Mouse (Mus musculus) forebrain, embryonic 11.5 days (tissue): ENCODE data around the gene Evl. TPM values are rescaled to one million over a fixed set of nuclear protein-coding genes. Genes with fewer than 3 reads are reported as not detected.

Experiments
- ATAC-seq: fragments of 200-750 bp; cut with Nextera tagmentation; replicated peaks from 2 replicates; pipeline ENCODE4 v1.8.0; 2017; ENCODE audit warnings: moderate TSS enrichment; ENCODE audit not compliant: low FRiP score
- DNase-seq: peaks from one replicate; pipeline ENCODE4 v3.0.0-alpha.2; 2017; ENCODE audit warnings: low spot score
- H3K27ac ChIP-seq: fragments of 300-500 bp; sonication (generic); 2 replicates; pipeline ENCODE4 v1.5.1; 2014; ENCODE audit warnings: low read depth, low read length
- H3K27me3 ChIP-seq: fragments of 300-500 bp; sonication (generic); 2 replicates; pipeline ENCODE4 v1.6.1; 2014; ENCODE audit warnings: mild to moderate bottlenecking, low read length, mixed read lengths; ENCODE audit not compliant: control insufficient read depth, insufficient read depth
- H3K36me3 ChIP-seq: fragments of 300-500 bp; sonication (generic); 2 replicates; pipeline ENCODE4 v1.6.1; 2014; ENCODE audit warnings: mild to moderate bottlenecking, low read length, moderate library complexity, mixed read lengths; ENCODE audit not compliant: control insufficient read depth, insufficient read depth
- H3K4me1 ChIP-seq: fragments of 300-500 bp; sonication (generic); replicated peaks from 2 replicates; pipeline ENCODE4 v1.6.1; 2014; ENCODE audit warnings: low read length, mixed read lengths; ENCODE audit not compliant: control insufficient read depth, insufficient read depth
- H3K4me2 ChIP-seq: fragments of 300-500 bp; sonication (generic); 2 replicates; pipeline ENCODE4 v1.6.1; 2014; ENCODE audit warnings: low read depth, mild to moderate bottlenecking, low read length, moderate library complexity, mixed read lengths; ENCODE audit not compliant: severe bottlenecking
- H3K4me3 ChIP-seq: fragments of 300-500 bp; sonication (generic); 2 replicates; pipeline ENCODE4 v1.5.1; 2014; ENCODE audit warnings: low read depth, low read length
- H3K9ac ChIP-seq: fragments of 300-500 bp; sonication (generic); 2 replicates; pipeline ENCODE4 v1.6.1; 2014; ENCODE audit warnings: low read length
- H3K9me3 ChIP-seq: fragments of 300-500 bp; sonication (generic); 2 replicates; pipeline ENCODE4 v1.6.1; 2016; ENCODE audit warnings: low read length, mixed read lengths; ENCODE audit not compliant: control insufficient read depth
- WGBS: fragments of 180-500 bp; shearing (Covaris S2); extraction: QIAGEN DNeasy Blood & Tissue Kit; methylation state at CpG from one replicate; pipeline ENCODE4 v1.1.7; 2014; 5-methylcytosine and 5-hydroxymethylcytosine counted together
- polyA plus RNA-seq: library from polyadenylated mRNA; unstranded; fragments of >200 nt; fragmentation: Nextera tagmentation; extraction: Ambion mirVana; gene quantifications from 2 replicates; pipeline ENCODE4 v1.2.1, GENCODE M21; 2014

Gene Evl
- polyA plus RNA-seq, 1 experiment from 2014 or later = 111 TPM

DNA sequence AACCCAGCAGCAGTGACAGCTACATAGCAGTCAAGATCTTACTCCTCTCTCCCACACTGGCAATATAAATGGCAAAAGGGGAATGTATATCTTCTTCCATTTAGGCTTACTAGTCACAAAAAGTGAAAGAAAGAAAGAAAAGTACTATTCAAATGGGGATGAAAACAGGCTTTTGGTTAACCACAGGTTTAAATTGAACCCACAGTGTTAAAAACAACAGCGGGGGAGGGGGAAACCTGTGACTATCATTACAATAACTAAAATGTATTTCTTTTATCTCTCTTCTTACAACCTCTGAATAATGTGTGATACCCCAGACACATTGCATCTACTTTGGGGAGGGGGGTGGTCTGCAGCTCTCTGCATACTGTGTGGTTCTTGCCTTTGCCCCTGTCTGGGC, 91.7 kb downstream of the Evl start:
- H3K27me3 ChIP-seq = no peaks in the 10 kb centered on the region
- ATAC-seq (no peak), DNase-seq (no peak)
- no peaks in the 10 kb centered on the region for H3K9me3 ChIP-seq
- H3K27ac ChIP-seq = no peak overlapping the region
- H3K9ac ChIP-seq = no peak overlapping the region
- H3K4me2 ChIP-seq = no peak overlapping the region
- peaks cover 3% of the 10 kb centered on the region; the same call in 1 of the 2 replicates for H3K36me3 ChIP-seq
- H3K4me1 ChIP-seq = no peaks in the 10 kb centered on the region
- WGBS = 100% methylated on average over 1 of the region's 1 CpGs
- no peak overlapping the region for H3K4me3 ChIP-seq

DNA sequence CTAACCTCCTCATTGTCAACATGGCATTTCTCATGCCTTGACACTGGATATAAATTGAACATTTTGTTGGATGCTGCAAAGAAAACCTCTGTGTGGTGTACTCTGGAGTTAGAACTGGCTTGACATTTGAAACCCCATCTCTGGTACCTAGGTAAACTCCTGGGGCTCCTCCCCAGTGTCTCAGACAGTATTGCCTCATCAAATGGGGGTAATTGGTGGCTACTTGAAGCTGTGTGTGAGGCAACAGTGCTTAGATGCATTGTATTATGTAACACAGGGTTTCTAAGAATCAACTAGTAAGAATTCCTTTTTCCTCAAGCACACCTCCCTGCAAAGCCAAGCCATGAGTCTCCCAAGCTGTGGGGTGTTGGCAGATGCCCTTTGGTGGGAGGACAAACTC, 93.3 kb downstream of the Evl start:
- peaks cover 5% of the 10 kb centered on the region for H3K36me3 ChIP-seq

DNA sequence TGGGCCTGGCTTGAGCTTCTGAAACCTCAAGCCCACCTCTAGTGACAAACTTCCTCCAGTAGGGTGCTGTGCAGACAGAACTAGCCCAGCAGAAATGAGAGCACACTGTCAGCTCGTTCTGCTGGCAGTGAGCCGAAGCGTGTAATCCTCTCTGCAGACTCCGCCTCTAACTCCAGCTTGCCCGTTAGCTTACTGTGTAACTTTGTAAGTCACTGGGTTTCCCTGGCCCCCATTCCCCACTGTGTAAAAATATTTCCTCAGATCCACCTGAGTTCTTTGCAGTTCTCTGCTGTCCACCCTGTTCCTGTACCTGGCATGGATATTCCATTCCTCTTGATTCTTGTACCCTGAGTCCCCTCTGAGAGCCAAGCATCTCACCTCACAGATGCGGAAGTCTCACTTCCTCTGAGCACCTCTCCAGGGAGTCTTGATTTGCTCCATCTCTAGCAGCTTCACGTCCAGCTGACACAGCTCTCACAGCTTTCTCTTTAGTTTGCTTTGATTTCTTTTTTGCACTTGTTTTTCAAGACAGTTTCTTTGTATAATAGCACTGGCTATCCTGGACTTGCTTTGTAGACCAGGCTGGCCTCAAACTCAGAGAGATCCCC, 96.6 kb downstream of the Evl start:
- ATAC-seq (no peak), DNase-seq (no peak)
- H3K9ac ChIP-seq = no peak overlapping the region
- H3K27ac ChIP-seq = no peak overlapping the region
- no peaks in the 10 kb centered on the region for H3K9me3 ChIP-seq
- no peak overlapping the region for H3K4me3 ChIP-seq
- H3K4me2 ChIP-seq = no peak overlapping the region
- peaks cover 5% of the 10 kb centered on the region for H3K36me3 ChIP-seq
- 67% methylated on average over 7 of the region's 7 CpGs for WGBS
- H3K4me1 ChIP-seq = no peaks in the 10 kb centered on the region
- H3K27me3 ChIP-seq = no peaks in the 10 kb centered on the region

More for the DNA sequence above, 93.3 kb downstream of the Evl start:
- H3K27me3 ChIP-seq = no peaks in the 10 kb centered on the region
- H3K9me3 ChIP-seq = no peaks in the 10 kb centered on the region
- no peak overlapping the region for H3K27ac ChIP-seq
- H3K4me2 ChIP-seq = no peak overlapping the region
- no peak for ATAC-seq
- no peak overlapping the region for H3K4me3 ChIP-seq
- H3K4me1 ChIP-seq = no peaks in the 10 kb centered on the region
- no peak for DNase-seq
- no peak overlapping the region for H3K9ac ChIP-seq

DNA sequence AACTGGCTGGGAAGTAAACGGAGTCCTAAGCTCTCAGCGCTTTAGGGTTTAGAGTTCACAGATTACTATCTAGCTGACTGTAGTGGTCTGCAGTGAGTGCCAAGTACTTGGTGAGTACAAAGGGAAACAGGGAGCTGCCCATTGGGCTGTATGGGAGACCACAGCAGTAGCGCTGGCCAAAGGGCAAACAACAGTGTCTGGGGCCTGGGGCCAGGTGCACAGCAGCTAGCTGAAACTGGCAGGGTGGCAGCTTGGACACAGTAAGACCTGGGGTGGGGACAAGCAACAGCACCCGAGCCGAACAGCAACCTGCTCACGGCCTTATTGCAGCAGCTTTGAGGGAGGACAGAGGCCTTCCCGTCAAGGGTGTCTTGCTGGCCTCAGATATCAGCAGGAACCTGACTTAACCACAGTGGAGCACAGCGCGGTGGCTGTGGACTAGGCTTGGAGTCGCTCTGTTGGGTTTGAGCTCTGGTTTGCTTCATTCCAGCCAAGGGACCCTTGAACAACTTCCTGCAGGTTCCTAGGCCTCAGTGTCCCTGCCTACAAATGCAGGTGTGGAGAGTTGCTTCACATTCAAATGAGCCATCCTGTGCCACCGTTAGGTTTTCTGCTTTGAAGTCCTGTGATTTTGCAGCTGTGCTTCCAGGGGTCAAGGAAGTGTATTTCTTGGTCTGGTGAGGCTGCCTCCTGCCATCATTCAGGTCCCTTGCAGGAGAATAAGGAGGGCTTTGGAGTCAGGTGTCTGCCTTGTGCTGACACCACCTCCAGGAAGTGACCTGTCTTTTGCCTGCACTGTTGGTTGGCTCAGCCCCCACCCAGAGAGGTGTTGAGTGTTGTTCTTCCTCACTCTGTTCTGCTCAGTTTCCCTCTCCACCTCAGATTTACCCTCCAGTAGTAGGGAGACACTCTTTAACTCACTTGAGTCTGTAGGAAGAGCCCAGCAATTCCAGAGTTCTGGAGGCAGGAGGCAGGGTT, 99.1 kb downstream of the Evl start:
- H3K4me3 ChIP-seq = no peak overlapping the region
- no peak overlapping the region for H3K4me2 ChIP-seq
- ATAC-seq = no peak
- WGBS = 90% methylated on average over 11 of the region's 11 CpGs
- H3K4me1 ChIP-seq = no peaks in the 10 kb centered on the region
- H3K36me3 ChIP-seq = peaks cover 5% of the 10 kb centered on the region
- DNase-seq = no peak
- H3K9ac ChIP-seq = no peak overlapping the region
- no peaks in the 10 kb centered on the region for H3K9me3 ChIP-seq
- no peak overlapping the region for H3K27ac ChIP-seq
- H3K27me3 ChIP-seq = no peaks in the 10 kb centered on the region

DNA sequence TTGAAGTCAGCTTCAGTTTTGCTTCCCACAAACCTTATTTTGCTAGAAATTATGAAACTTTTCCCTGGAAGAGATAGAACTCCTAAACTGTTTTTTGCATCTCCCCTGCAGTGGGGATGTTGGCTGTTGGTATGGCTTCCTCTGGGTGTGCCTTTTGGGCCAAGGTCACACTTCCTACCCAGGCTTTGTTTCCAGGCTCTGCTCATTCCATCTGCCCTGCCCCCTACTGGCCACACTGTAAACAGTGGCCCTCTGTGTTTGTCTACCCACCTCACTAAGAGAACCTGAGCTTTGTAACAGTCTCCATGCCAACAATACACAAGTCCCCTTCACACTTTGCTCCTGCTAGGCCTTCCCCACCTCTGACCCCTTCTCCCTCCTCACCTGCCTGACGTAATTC, 102.8 kb downstream of the Evl start:
- H3K4me3 ChIP-seq = no peak overlapping the region
- peak; percentile 49; the same call in 1 of the 2 replicates for ATAC-seq
- no peaks in the 10 kb centered on the region for H3K4me1 ChIP-seq
- no peak overlapping the region for H3K4me2 ChIP-seq
- peak; percentile 70 for DNase-seq
- no peaks in the 10 kb centered on the region for H3K9me3 ChIP-seq
- WGBS = 85% methylated on average over 1 of the region's 1 CpGs
- H3K9ac ChIP-seq = no peak overlapping the region
- H3K27ac ChIP-seq = no peak overlapping the region
- no peaks in the 10 kb centered on the region; the same call in 1 of the 2 replicates for H3K36me3 ChIP-seq
- H3K27me3 ChIP-seq = no peaks in the 10 kb centered on the region

DNA sequence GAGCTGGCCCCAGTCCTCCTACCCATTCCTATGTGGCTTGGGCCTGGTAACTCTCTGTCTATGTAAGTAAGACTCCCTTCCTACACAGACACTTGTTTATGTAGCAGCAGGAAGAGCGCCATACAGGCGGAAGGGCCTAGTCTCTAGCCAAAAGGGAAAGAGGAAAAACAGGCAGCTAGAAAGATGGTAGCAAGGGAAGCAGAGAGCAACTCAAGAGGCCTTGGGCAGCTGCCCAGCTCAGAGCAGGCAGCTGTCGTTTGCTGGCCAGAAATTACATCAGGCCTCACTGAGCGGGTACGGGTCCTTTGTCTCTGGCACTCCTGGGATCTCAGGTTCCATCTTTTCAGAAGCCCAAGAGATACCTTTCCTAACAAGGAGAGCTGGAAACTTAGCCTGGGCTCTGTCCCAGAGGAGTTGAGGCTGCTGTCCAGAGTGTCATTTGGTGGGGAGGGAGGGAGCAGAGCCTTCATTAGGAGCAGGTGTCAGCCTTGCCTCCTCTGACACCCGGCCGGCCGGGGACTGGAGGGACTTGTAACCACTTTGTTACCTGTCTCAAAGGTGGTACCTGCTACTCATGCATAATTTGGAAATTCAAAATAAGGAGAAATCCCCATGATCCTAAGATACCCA, 114.2 kb downstream of the Evl start:
- Histone ChIP-seq H3K27ac (no peak overlapping the region), H3K27me3 (no peaks in the 10 kb centered on the region), H3K4me1 (no peaks in the 10 kb centered on the region), H3K4me2 (no peak overlapping the region), H3K4me3 (no peak overlapping the region), H3K9me3 (no peaks in the 10 kb centered on the region), H3K36me3 (no peaks in the 10 kb centered on the region), H3K9ac (no peak overlapping the region)
- ATAC-seq (no peak), DNase-seq (no peak)
- WGBS = 83% methylated on average over 8 of the region's 8 CpGs

DNA sequence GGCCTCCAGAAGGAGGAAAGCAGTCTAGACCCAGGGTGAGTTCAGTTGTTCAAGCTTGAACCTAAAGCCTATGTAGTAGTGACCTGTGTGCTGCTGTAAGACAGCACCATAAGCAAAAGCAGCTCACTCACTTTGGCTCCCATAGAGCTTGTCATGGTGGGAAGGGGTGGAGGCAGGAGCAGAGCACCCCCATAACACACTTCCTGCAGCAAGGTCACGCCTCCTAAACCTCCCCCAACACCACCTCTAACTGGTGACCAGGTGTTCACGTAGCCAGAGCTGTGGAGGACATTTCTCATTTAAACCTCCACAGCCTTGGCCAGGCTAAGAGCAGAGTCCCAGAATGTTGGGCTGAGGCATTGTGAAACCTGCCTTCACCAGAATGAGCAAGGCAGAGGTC, 117.0 kb downstream of the Evl start:
- H3K4me3 ChIP-seq = no peak overlapping the region
- no peak for DNase-seq
- H3K9me3 ChIP-seq = no peaks in the 10 kb centered on the region
- no peak for ATAC-seq
- H3K4me1 ChIP-seq = no peaks in the 10 kb centered on the region
- H3K4me2 ChIP-seq = no peak overlapping the region
- no peak overlapping the region for H3K9ac ChIP-seq
- peaks cover 2% of the 10 kb centered on the region for H3K36me3 ChIP-seq
- no peak overlapping the region for H3K27ac ChIP-seq
- 94% methylated on average over 2 of the region's 2 CpGs for WGBS
- H3K27me3 ChIP-seq = no peaks in the 10 kb centered on the region

DNA sequence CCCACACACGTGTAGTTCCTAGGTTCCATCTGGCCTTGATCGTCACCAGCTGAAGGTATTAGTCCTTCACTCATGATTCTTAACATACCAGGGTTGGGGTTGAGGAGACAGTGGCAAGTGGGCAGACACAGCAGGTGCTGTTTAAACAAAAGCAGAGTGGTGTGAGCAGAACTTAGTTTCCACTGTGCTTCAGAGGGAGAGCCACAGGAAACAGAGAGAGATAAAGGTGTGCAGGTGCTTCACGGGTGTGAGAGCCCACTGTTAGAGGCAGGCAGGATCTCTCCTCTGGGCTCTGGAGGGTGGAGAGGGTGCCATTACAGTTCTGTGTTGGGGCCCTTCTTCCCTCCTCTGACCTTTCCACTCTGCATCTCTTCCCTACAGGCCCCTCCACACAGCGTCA, 118.4 kb downstream of the Evl start:
- Histone ChIP-seq H3K4me3 (no peak overlapping the region), H3K36me3 (peaks cover 2% of the 10 kb centered on the region)
- 87% methylated on average over 4 of the region's 4 CpGs for WGBS

More for the DNA sequence above, 118.4 kb downstream of the Evl start:
- Histone ChIP-seq H3K9me3 (no peaks in the 10 kb centered on the region), H3K4me1 (no peaks in the 10 kb centered on the region), H3K27me3 (no peaks in the 10 kb centered on the region), H3K4me2 (no peak overlapping the region), H3K27ac (no peak overlapping the region), H3K9ac (no peak overlapping the region)
- no peak for DNase-seq
- no peak for ATAC-seq
